In the genomic region with DNA sequence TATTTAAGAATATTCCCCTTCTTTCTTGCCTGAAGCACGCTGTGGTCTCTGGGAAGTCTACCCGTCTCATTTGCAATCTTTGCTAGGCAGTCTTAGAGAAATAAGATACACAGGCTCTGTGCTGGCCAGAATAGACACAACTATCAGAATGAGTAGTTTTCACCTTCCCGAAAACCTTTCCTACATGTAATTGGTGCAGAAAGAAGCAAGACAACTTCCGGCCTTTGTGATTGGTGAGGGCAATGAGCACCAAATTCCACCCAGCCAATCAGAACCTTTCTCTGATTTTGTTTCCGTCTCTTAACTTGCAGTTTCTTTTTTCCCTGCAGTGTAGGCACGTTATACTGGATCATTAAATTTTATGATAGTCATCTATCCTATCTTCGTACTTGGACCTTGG, we compare ENCODE assay signal across 25 mouse cellular contexts.
"Had no signal": no experiment of that assay in that cellular context is flagged by ENCODE, and none has a peak within 500 bp of the region (broad histone marks: within the 10 kb centered on the region; RNA-seq: fewer than 3 reads in every experiment).

No protein-coding gene starts in this region.

- ATAC-seq: hindbrain, postnatal 0 days; liver, postnatal 0 days had no signal

- DNase-seq: gastrocnemius, adult 2 months; gastrocnemius, postnatal 14 days; gastrocnemius, postnatal 36 days; heart, adult 18-20 months; heart, postnatal 10 days; heart, postnatal 36 days; kidney, adult 11 months; kidney, adult 2 months; kidney, postnatal 14 days; kidney, postnatal 36 days; liver; liver, embryonic 13.5 days; liver, postnatal 0 days had no signal

- H3K27me3 ChIP-seq: hindbrain, embryonic 13.5 days; hindbrain, embryonic 15.5 days; kidney, embryonic 15.5 days; limb, embryonic 12.5 days; liver, embryonic 15.5 days had no signal

- H3K36me3 ChIP-seq: heart, embryonic 10.5 days; heart, embryonic 12.5 days; hindbrain, embryonic 13.5 days; hindbrain, embryonic 15.5 days; kidney, embryonic 15.5 days; limb, embryonic 10.5 days; limb, embryonic 12.5 days; liver, embryonic 13.5 days; liver, embryonic 15.5 days had no signal

- H3K4me2 ChIP-seq: heart, embryonic 12.5 days; hindbrain, embryonic 13.5 days; hindbrain, embryonic 15.5 days; kidney, embryonic 15.5 days; limb, embryonic 12.5 days; liver, embryonic 11.5 days; liver, embryonic 13.5 days; liver, embryonic 15.5 days had no signal

- H3K4me3 ChIP-seq: gastrocnemius, adult 2 months; heart, embryonic 10.5 days; heart, embryonic 12.5 days; hindbrain, embryonic 13.5 days; hindbrain, embryonic 15.5 days; kidney, embryonic 15.5 days; layer of hippocampus, adult 2 months; left cerebral cortex, adult 2 months; limb, embryonic 10.5 days; limb, embryonic 12.5 days; liver, embryonic 13.5 days; liver, embryonic 15.5 days had no signal

- H3K9ac ChIP-seq: heart, embryonic 12.5 days; hindbrain, embryonic 13.5 days; hindbrain, embryonic 15.5 days; kidney, embryonic 15.5 days; limb, embryonic 12.5 days; liver, embryonic 13.5 days; liver, embryonic 15.5 days; liver, postnatal 0 days had no signal

- H3K9me3 ChIP-seq: heart, embryonic 10.5 days; heart, embryonic 12.5 days; hindbrain, embryonic 13.5 days; hindbrain, embryonic 15.5 days; kidney, embryonic 15.5 days; limb, embryonic 10.5 days; limb, embryonic 12.5 days; liver, embryonic 13.5 days; liver, embryonic 15.5 days had no signal

- H3K4me1 ChIP-seq: heart, embryonic 12.5 days; hindbrain, embryonic 13.5 days; hindbrain, embryonic 15.5 days; kidney, embryonic 15.5 days; limb, embryonic 10.5 days; limb, embryonic 12.5 days; liver, embryonic 13.5 days; liver, embryonic 15.5 days had no signal

- H3K27ac ChIP-seq: gastrocnemius, adult 2 months; heart, embryonic 10.5 days; hindbrain, embryonic 13.5 days; hindbrain, embryonic 15.5 days; hindbrain, postnatal 0 days; kidney, embryonic 15.5 days; layer of hippocampus, adult 2 months; left cerebral cortex, adult 2 months; limb, embryonic 10.5 days; limb, embryonic 12.5 days; liver, embryonic 13.5 days; liver, embryonic 15.5 days had no signal
